Mouse (Mus musculus) lung, postnatal 25 days (tissue): ENCODE data around the gene Barx1.
A peak's percentile ranks its signal among the peaks of the same experiment; 100 is the strongest.

Experiments used
- DNase-seq: peaks from one replicate; pipeline ENCODE4 v3.0.0; 2022; ENCODE audit warnings: low spot score

Barx1 gene

GRCm38 (mm10) chr13:48660221-48660734 is 2.5 kb upstream of the Barx1 start:
- DNase-seq: no peak

GRCm38 (mm10) chr13:48660741-48661140 is 2.1 kb upstream of the Barx1 start:
- no peak for DNase-seq

GRCm38 (mm10) chr13:48661561-48661960 is 1.2 kb upstream of the Barx1 start:
- DNase-seq: no peak

GRCm38 (mm10) chr13:48663211-48663987 is 601 bp downstream of the Barx1 start:
- DNase-seq: no peak

GRCm38 (mm10) chr13:48663988-48664339 is 1.2 kb downstream of the Barx1 start:
- no peak for DNase-seq

- DNase-seq: no peak
These were observed 2.3 kb downstream of the Barx1 start for GRCm38 (mm10) chr13:48664916-48665655.

GRCm38 (mm10) chr13:48665656-48666597 is 3.1 kb downstream of the Barx1 start:
- DNase-seq: no peak

- no peak for DNase-seq
These were observed 4.7 kb downstream of the Barx1 start for GRCm38 (mm10) chr13:48667461-48667860.

- DNase-seq: no peak
These were observed 5.5 kb downstream of the Barx1 start for GRCm38 (mm10) chr13:48668091-48668975.

GRCm38 (mm10) chr13:48668976-48669534 is 6.3 kb downstream of the Barx1 start:
- no peak for DNase-seq

- no peak for DNase-seq
These were observed 9.6 kb downstream of the Barx1 start for GRCm38 (mm10) chr13:48672312-48672840.

- no peak for DNase-seq
These were observed 11.8 kb downstream of the Barx1 start for GRCm38 (mm10) chr13:48674609-48675008.

- DNase-seq: peak; percentile 8
These were observed 16.6 kb downstream of the Barx1 start for GRCm38 (mm10) chr13:48679351-48679750.

- DNase-seq: no peak
These were observed 23.9 kb downstream of the Barx1 start for GRCm38 (mm10) chr13:48686666-48687065.

- no peak for DNase-seq
These were observed 29.2 kb downstream of the Barx1 start for GRCm38 (mm10) chr13:48691991-48692390.

GRCm38 (mm10) chr13:48694090-48695064 is 31.6 kb downstream of the Barx1 start:
- no peak for DNase-seq

GRCm38 (mm10) chr13:48706385-48706951 is 43.7 kb downstream of the Barx1 start:
- DNase-seq: no peak

GRCm38 (mm10) chr13:48712675-48713074 is 49.9 kb downstream of the Barx1 start:
- DNase-seq: no peak

- DNase-seq: no peak
These were observed 53.3 kb downstream of the Barx1 start for GRCm38 (mm10) chr13:48716075-48716474.
